Mouse (Mus musculus) liver, embryonic 16.5 days (tissue): ENCODE results near the gene Cmklr1. TPM values are rescaled to one million over a fixed set of nuclear protein-coding genes. Genes with fewer than 3 reads are reported as not detected.

Source experiments
- ATAC-seq: fragments of 200-750 bp; cut with Nextera tagmentation; 2 replicates; pipeline ENCODE4 v1.8.0; 2017; ENCODE audit warnings: low read depth, mild to moderate bottlenecking, moderate number of reproducible peaks, moderate library complexity
- H3K27ac ChIP-seq: fragments of 300-500 bp; sonication (generic); 2 replicates; pipeline ENCODE4 v1.5.1; 2014; ENCODE audit warnings: mild to moderate bottlenecking, low read length
- H3K27me3 ChIP-seq: fragments of 300-500 bp; sonication (generic); 2 replicates; pipeline ENCODE4 v1.6.1; 2014; ENCODE audit warnings: low read depth, low read length, mixed read lengths; ENCODE audit not compliant: control insufficient read depth, insufficient read depth
- H3K36me3 ChIP-seq: fragments of 300-500 bp; sonication (generic); 2 replicates; pipeline ENCODE4 v1.6.1; 2014; ENCODE audit warnings: mild to moderate bottlenecking; ENCODE audit not compliant: control insufficient read depth, insufficient read depth
- H3K4me1 ChIP-seq: fragments of 300-500 bp; sonication (generic); 2 replicates; pipeline ENCODE4 v1.6.1; 2014; ENCODE audit warnings: low read depth, low read length, mixed read lengths; ENCODE audit not compliant: control insufficient read depth
- H3K4me2 ChIP-seq: fragments of 300-500 bp; sonication (generic); 2 replicates; pipeline ENCODE4 v1.6.1; 2014; ENCODE audit warnings: low read depth, low read length, mixed read lengths
- H3K4me3 ChIP-seq: fragments of 300-500 bp; sonication (generic); 2 replicates; pipeline ENCODE4 v1.5.1; 2014; ENCODE audit warnings: low read depth, mild to moderate bottlenecking, low read length
- H3K9ac ChIP-seq: fragments of 300-500 bp; sonication (generic); 2 replicates; pipeline ENCODE4 v1.6.1; 2014; ENCODE audit warnings: low read depth, low read length
- H3K9me3 ChIP-seq: fragments of 300-500 bp; sonication (generic); replicated peaks from 2 replicates; pipeline ENCODE4 v1.6.1; 2016; ENCODE audit warnings: low read length; ENCODE audit not compliant: control insufficient read depth
- WGBS: fragments of 180-500 bp; shearing (Covaris S2); extraction: QIAGEN DNeasy Blood & Tissue Kit; methylation state at CpG from one replicate; pipeline ENCODE4 v1.1.7; 2014; ENCODE audit not compliant: insufficient replicate concordance; 5-methylcytosine and 5-hydroxymethylcytosine counted together
- polyA plus RNA-seq: library from polyadenylated mRNA; unstranded; fragments of >200 nt; fragmentation: Nextera tagmentation; extraction: Ambion mirVana; gene quantifications from 2 replicates; pipeline ENCODE4 v1.2.1, GENCODE M21; 2015

Cmklr1 gene
- 2.5 TPM in 2 replicates for polyA plus RNA-seq

DNA sequence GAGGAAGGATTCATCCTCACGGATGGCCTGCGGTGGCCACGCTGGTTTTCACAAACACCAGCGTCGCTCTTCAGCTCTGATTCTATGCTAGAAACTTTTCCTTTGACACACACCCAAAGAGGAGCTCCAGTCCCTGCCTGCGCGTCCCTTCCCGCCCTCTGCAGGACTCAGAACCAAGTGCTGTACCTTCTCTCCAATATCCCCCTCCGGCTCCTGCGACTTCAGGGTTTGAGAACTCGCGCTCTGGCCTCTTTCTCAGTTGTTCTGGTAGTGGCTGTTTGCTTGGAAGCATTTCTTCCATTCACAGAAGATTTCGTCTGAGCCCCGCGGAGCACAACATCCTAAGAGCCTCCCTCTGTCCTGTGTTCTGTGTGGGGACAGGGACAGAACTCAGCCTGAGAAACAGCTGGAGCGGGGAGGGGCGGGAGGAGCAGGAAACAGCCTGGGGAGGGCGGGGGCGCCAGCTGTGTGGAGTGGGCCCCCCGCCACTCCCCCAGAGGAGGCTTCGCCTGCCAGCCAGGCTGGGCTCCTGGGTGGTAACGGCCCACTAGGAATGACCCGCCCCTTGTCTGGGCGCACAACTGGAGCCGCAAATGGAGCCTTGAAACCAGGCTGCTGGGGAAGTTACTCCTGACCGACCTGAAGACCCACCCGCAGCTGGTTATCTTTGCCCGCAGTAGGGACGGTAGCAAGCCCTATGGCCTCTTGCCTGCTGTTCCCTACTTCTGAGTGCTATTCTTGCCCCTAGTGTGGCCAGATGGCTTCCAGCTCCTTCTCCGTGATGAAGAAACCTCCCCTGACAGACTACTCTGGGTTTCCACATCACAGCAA lies at the start of gene Cmklr1:
Gene Cmklr1 (minus strand): TSS at position 392 of the 831 bp plus-strand sequence.
- Histone ChIP-seq H3K4me3 (no peak within 1 kb of the TSS), H3K4me1 (no peaks in the 10 kb centered on the region), H3K27ac (no peak within 1 kb of the TSS), H3K9ac (no peak within 1 kb of the TSS), H3K4me2 (no peak within 1 kb of the TSS), H3K9me3 (no peaks in the 10 kb centered on the region), H3K36me3 (no peaks in the 10 kb centered on the region), H3K27me3 (peaks cover 8% of the 10 kb centered on the region)
- no peak for ATAC-seq
- WGBS = 7% methylated on average over 30 of the region's 30 CpGs

DNA sequence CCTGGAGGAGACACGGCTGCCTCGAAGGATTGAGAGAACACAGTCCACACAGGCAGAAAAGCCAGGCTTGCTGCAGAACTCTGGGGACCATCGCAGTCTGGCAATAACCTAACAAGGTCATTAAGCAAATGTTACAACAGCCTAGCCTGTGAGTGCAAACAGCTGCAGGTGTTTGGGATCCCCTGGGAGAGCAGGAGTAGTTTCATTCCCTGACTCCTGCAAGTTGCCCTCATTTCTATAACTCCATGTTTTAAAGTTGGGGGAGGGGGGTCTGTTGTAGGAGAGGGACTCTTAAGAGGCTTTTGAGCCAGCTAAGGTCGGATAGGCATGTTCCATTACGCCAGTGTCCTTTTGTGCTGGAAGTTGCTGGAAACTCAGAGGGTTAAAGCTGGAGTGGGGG lies 44.2 kb upstream of the Cmklr1 start:
- no peak overlapping the region for H3K27ac ChIP-seq
- ATAC-seq = no peak
- H3K4me3 ChIP-seq = no peak overlapping the region
- peaks cover 3% of the 10 kb centered on the region; the same call in 1 of the 2 replicates for H3K9me3 ChIP-seq
- H3K4me2 ChIP-seq = no peak overlapping the region
- H3K9ac ChIP-seq = no peak overlapping the region
- no peaks in the 10 kb centered on the region for H3K4me1 ChIP-seq
- no peaks in the 10 kb centered on the region for H3K36me3 ChIP-seq
- no peaks in the 10 kb centered on the region for H3K27me3 ChIP-seq
- 58% methylated on average over 5 of the region's 5 CpGs for WGBS

- Histone ChIP-seq H3K4me1 (no peaks in the 10 kb centered on the region), H3K36me3 (no peaks in the 10 kb centered on the region), H3K4me2 (no peak overlapping the region), H3K9ac (no peak overlapping the region), H3K4me3 (no peak overlapping the region), H3K27ac (no peak overlapping the region), H3K9me3 (peaks cover 3% of the 10 kb centered on the region; the same call in 1 of the 2 replicates), H3K27me3 (no peaks in the 10 kb centered on the region)
- ATAC-seq = no peak
- WGBS = 43% methylated on average over 4 of the region's 4 CpGs
These were observed 43.8 kb upstream of the Cmklr1 start for GRCm38 (mm10) chr5:113694000-113694399.

- Histone ChIP-seq H3K27me3 (no peaks in the 10 kb centered on the region), H3K9me3 (peaks cover 3% of the 10 kb centered on the region; the same call in 1 of the 2 replicates), H3K4me2 (no peak overlapping the region), H3K27ac (no peak overlapping the region), H3K4me3 (no peak overlapping the region), H3K4me1 (no peaks in the 10 kb centered on the region), H3K36me3 (no peaks in the 10 kb centered on the region), H3K9ac (no peak overlapping the region)
- WGBS = 69% methylated on average over 8 of the region's 8 CpGs
- ATAC-seq = no peak
These were observed 43.0 kb upstream of the Cmklr1 start for GRCm38 (mm10) chr5:113693196-113693755.

GRCm38 (mm10) chr5:113690866-113691265 lies 40.6 kb upstream of the Cmklr1 start:
- Histone ChIP-seq H3K27ac (no peak overlapping the region), H3K9me3 (peaks cover 3% of the 10 kb centered on the region; the same call in 1 of the 2 replicates), H3K9ac (no peak overlapping the region), H3K4me1 (no peaks in the 10 kb centered on the region), H3K36me3 (no peaks in the 10 kb centered on the region), H3K27me3 (no peaks in the 10 kb centered on the region), H3K4me2 (no peak overlapping the region), H3K4me3 (no peak overlapping the region)
- ATAC-seq = no peak
- WGBS = 64% methylated on average over 2 of the region's 2 CpGs

DNA sequence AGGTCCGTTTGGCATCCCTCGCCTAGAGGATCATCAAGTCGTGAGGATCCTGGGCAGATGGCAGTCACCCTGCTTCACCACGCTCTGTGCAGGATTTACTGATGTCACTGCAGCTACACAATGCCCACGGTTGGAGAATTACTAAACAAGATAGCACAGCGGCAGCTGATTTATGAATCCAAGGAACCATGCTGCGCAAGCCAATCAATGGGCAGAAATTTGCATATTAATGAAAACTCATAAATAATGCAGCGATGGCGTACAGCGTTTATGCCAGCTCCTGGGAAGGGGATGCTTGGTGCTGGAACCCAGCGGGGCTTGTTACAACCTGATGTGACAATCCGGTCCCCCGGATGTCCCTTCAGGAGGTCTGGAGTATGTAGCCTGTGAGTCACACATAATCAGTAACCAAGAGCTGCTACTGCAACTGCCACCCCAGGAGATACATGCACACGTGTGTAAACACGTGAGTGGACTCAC lies 39.9 kb upstream of the Cmklr1 start:
- Histone ChIP-seq H3K27me3 (no peaks in the 10 kb centered on the region), H3K9ac (no peak overlapping the region), H3K4me1 (no peaks in the 10 kb centered on the region), H3K4me2 (no peak overlapping the region), H3K9me3 (peaks cover 3% of the 10 kb centered on the region; the same call in 1 of the 2 replicates), H3K4me3 (no peak overlapping the region), H3K36me3 (no peaks in the 10 kb centered on the region), H3K27ac (no peak overlapping the region)
- no peak for ATAC-seq
- 67% methylated on average over 15 of the region's 15 CpGs for WGBS

DNA sequence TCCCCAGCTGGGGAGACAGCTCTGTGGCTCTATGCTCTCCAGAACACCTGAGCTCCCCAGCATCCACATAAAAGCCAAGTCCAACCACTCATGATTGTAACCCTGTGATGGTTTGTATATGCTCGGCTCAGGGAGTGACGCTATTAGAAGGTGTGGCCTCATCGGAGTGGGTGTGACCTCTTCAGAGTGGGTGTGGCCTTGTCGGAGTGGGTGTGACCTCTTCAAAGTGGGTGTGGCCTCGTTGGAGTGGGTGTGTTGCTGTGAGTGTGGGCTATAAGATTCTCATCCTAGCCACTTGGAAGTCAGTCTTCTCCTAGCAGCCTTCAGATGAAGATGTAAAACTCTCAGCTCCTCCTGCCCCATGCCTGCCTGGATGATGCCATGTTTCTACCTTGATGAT lies 37.3 kb upstream of the Cmklr1 start:
- Histone ChIP-seq H3K9ac (no peak overlapping the region), H3K27me3 (no peaks in the 10 kb centered on the region), H3K4me3 (no peak overlapping the region), H3K4me1 (no peaks in the 10 kb centered on the region), H3K36me3 (no peaks in the 10 kb centered on the region), H3K4me2 (no peak overlapping the region), H3K9me3 (no peaks in the 10 kb centered on the region), H3K27ac (no peak overlapping the region)
- WGBS = 52% methylated on average over 5 of the region's 5 CpGs
- ATAC-seq = no peak

DNA sequence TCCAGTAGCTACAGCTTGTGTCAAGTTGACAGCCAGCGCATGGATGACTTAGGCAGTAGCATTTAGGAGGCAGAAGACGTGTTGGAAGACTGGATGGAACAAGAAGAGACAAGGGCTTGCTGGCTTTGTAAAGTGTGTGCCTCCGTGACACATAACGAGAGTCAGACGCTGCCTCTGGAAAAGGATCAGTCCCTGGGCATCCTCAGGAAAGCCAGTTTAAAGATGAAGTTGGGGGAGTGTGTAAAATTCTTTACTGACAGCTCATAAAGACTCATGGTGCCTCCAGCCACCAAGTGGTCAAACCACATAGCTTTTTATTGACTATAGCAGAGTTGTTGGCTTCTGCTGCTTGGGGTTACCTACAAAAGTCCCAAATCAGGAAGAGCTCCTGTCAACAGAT lies 35.2 kb upstream of the Cmklr1 start:
- Histone ChIP-seq H3K4me3 (no peak overlapping the region), H3K4me2 (no peak overlapping the region), H3K27ac (no peak overlapping the region), H3K4me1 (no peaks in the 10 kb centered on the region), H3K36me3 (no peaks in the 10 kb centered on the region), H3K27me3 (no peaks in the 10 kb centered on the region), H3K9ac (no peak overlapping the region), H3K9me3 (no peaks in the 10 kb centered on the region)
- ATAC-seq = no peak
- WGBS = 64% methylated on average over 5 of the region's 5 CpGs

DNA sequence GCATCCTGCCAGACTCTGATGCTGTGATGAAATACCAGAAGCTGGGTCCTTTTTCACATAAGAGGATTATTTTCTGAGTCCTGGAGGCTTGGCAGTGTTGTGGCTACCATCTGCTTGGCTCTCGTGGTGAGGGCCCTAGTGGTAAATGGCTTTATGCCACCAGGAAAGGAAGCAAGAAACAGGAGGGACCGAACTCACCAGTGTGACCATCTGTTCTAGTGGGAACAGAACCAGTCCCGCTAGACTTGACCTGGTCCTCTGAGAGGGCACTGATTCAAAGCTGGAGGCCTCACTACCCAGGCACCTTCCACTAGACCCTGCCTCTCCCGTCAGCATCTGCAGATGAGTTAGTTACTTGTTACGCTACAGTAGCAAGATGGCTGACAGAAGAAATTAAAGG lies 33.0 kb upstream of the Cmklr1 start:
- no peak for ATAC-seq

More for the DNA sequence above, 33.0 kb upstream of the Cmklr1 start:
- Histone ChIP-seq H3K9me3 (no peaks in the 10 kb centered on the region), H3K4me3 (no peak overlapping the region), H3K27me3 (no peaks in the 10 kb centered on the region), H3K36me3 (no peaks in the 10 kb centered on the region), H3K27ac (no peak overlapping the region), H3K4me1 (no peaks in the 10 kb centered on the region), H3K4me2 (no peak overlapping the region), H3K9ac (no peak overlapping the region)
- 58% methylated on average over 5 of the region's 5 CpGs for WGBS
